Mouse (Mus musculus): Measurements from ENCODE around the gene Gm5152. TPM values are rescaled to one million over a fixed set of nuclear protein-coding genes. Genes with fewer than 3 reads are reported as not detected.
"Not testable (repeated sequence)": the region's sequence is repeated elsewhere in the genome, so short reads cannot be mapped to it uniquely, and the experiment has no call there.

Gene Gm5152
- not detected in 2 replicates for polyA plus RNA-seq (2014; fragmentation: Nextera tagmentation; extraction: Ambion mirVana)

DNA sequence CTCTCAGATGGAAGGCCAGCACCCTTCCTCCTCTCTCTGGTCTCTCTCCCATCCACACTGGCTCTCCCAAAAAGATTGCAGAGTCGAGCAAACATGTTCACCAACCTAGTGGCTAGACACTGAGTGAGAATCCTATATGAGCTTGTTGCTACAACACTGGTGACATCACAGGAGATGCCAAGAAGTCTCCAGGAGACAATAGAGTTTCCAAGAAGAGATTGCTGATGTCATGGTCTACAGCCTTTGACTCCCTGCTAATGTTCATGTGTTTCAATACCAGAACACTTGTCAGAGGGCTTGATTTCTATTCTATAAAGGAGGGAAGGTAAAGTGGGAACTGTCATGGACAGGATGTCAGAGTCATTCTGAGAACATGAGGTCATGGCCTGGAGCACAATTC is at the start of gene Gm5152:
Gm5152 (minus strand) TSS at position 101 of the 400 bp plus-strand sequence.
- H3K36me3 ChIP-seq (ENCODE audit: control insufficient read depth, insufficient read depth, low read length); DNase-seq (ENCODE audit: low spot score); H3K27ac ChIP-seq (ENCODE audit: low read depth, low read length); H3K4me3 ChIP-seq (ENCODE audit: low read depth, low read length); H3K9me3 ChIP-seq (ENCODE audit: control insufficient read depth, low read length); H3K4me2 ChIP-seq (replicated peaks; ENCODE audit: low read depth, low read length); H3K4me1 ChIP-seq (replicated peaks; ENCODE audit: control insufficient read depth, insufficient read depth, low read length); H3K27me3 ChIP-seq (ENCODE audit: control insufficient read depth, insufficient read depth, low read length); ATAC-seq (ENCODE audit: low FRiP score); H3K9ac ChIP-seq (ENCODE audit: low read depth, low read length): not testable (repeated sequence)
- WGBS, result no CpG with 5 or more reads among the region's 1 CpGs

DNA sequence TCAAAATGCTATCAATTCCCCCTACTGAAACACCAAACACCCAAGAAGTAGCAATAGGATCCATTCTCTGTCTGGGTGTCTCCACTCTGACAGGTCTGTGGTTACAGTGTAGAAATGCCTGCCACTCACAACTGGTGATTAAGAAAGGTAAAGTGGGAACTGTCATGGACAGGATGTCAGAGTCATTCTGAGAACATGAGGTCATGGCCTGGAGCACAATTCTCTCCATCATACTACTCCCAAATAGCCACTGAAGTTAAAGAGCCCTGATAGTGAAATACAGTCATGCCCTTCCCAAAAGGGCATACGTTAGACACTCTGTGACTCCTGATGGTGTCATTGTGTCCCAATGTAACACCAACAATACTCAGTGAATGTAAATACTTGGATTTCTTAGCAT is 8.4 kb upstream of the Gm5152 start:
- not testable (repeated sequence) for H3K4me2 ChIP-seq (replicated peaks; ENCODE audit: low read depth, low read length); ATAC-seq (ENCODE audit: low FRiP score); H3K4me3 ChIP-seq (ENCODE audit: low read depth, low read length); H3K9me3 ChIP-seq (ENCODE audit: control insufficient read depth, low read length); H3K27ac ChIP-seq (ENCODE audit: low read depth, low read length); DNase-seq (ENCODE audit: low spot score); H3K27me3 ChIP-seq (ENCODE audit: control insufficient read depth, insufficient read depth, low read length); H3K36me3 ChIP-seq (ENCODE audit: control insufficient read depth, insufficient read depth, low read length); H3K4me1 ChIP-seq (replicated peaks; ENCODE audit: control insufficient read depth, insufficient read depth, low read length); H3K9ac ChIP-seq (ENCODE audit: low read depth, low read length)
- WGBS, result 93% methylated on average over 1 of the region's 1 CpGs

DNA sequence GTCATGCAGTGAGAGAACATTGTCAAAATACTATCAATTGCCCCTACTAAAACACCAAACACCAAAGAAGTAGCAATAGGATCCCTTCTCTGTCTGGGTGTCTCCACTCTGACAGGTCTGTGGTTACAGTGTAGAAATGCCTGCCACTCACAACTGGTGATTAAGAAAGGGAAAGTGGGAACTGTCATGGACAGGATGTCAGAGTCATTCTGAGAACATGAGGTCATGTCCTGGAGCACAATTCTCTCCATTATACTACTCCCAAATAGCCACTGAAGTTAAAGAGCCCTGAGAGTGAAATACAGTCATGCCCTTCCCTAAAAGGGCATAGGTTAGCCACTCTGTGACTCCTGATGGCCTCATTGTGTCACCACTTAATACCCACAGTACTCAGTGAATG is 556 bp downstream of the Gm5152 start:
- not testable (repeated sequence) for H3K4me3 ChIP-seq (ENCODE audit: low read depth, low read length); H3K27ac ChIP-seq (ENCODE audit: low read depth, low read length); H3K9ac ChIP-seq (ENCODE audit: low read depth, low read length); H3K9me3 ChIP-seq (ENCODE audit: control insufficient read depth, low read length); H3K4me2 ChIP-seq (replicated peaks; ENCODE audit: low read depth, low read length); H3K4me1 ChIP-seq (replicated peaks; ENCODE audit: control insufficient read depth, insufficient read depth, low read length); H3K36me3 ChIP-seq (ENCODE audit: control insufficient read depth, insufficient read depth, low read length); ATAC-seq (ENCODE audit: low FRiP score); H3K27me3 ChIP-seq (ENCODE audit: control insufficient read depth, insufficient read depth, low read length); DNase-seq (ENCODE audit: low spot score)

DNA sequence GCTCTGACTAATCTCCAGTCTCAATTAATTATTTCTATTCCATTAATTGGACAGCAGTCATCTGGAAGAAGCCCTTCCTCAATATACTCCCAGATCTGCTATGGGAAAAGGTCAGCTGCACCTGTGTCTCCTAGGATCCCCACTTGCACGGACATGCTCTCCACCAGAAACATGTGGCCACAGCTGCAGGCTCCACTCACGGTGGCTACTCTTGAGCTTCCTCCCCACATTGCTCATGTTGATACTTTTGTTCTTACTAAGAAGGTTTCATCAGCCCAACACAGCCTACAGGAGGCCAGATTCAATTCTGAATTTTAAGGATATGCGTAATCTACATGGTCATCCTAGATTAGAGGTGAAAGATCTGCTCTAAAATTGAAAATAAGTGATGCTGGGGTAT is 5.9 kb downstream of the Gm5152 start:
- H3K9me3 ChIP-seq (ENCODE audit: control insufficient read depth, low read length); H3K4me1 ChIP-seq (replicated peaks; ENCODE audit: control insufficient read depth, insufficient read depth, low read length); ATAC-seq (ENCODE audit: low FRiP score); H3K9ac ChIP-seq (ENCODE audit: low read depth, low read length); DNase-seq (ENCODE audit: low spot score); H3K36me3 ChIP-seq (ENCODE audit: control insufficient read depth, insufficient read depth, low read length); H3K27me3 ChIP-seq (ENCODE audit: control insufficient read depth, insufficient read depth, low read length); H3K27ac ChIP-seq (ENCODE audit: low read depth, low read length); H3K4me2 ChIP-seq (replicated peaks; ENCODE audit: low read depth, low read length); H3K4me3 ChIP-seq (ENCODE audit: low read depth, low read length): not testable (repeated sequence)
- 93% methylated on average over 3 of the region's 3 CpGs for WGBS

DNA sequence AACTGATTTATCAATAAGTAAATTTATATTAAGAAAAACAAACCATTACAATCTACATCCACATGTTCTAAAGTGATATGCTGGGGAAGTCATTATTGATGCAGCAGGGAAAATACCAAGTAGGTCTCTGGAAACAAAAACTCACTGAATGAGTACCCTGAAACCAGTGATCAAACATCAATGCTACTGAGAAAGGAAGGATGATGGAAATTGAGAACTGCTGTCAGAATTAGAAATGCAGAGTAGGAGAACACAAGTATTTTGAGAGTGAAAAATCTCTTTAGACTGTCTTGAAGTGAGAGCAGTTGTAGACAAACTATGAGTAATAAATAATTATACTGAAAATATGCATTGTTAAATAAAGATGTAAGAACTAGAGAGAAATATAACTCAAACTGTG is 26.0 kb downstream of the Gm5152 start:
- no peak overlapping the region for H3K4me2 ChIP-seq (replicated peaks; ENCODE audit: low read depth, low read length)
- no peak overlapping the region for H3K9ac ChIP-seq (ENCODE audit: low read depth, low read length)
- ATAC-seq (ENCODE audit: low FRiP score) (no peak), DNase-seq (ENCODE audit: low spot score) (no peak)
- H3K27me3 ChIP-seq (ENCODE audit: control insufficient read depth, insufficient read depth, low read length), result no peaks in the 10 kb centered on the region
- H3K4me1 ChIP-seq (replicated peaks; ENCODE audit: control insufficient read depth, insufficient read depth, low read length), result no peaks in the 10 kb centered on the region
- H3K9me3 ChIP-seq (ENCODE audit: control insufficient read depth, low read length), result no peaks in the 10 kb centered on the region
- H3K27ac ChIP-seq (ENCODE audit: low read depth, low read length), result no peak overlapping the region
- H3K4me3 ChIP-seq (ENCODE audit: low read depth, low read length), result no peak overlapping the region
- H3K36me3 ChIP-seq (ENCODE audit: control insufficient read depth, insufficient read depth, low read length), result no peaks in the 10 kb centered on the region

DNA sequence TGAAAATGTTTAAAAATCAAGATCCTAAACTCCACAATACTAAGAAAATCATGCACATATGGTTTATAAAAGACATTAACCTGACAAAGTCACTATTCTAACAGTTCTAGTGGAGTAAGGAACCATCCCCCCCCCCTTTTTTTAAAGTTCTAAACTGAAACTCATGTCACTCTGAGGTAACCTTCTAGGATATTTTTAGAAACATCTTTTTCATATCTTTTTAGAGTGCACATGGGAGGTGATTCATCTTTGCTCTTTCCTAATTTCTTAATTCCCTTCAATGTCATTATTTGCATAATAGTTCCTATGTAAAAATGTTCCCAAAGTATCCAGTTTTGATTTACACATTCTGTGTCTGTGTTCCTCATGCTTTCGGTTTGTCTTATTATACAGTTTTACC is 43.3 kb downstream of the Gm5152 start:
- no peak for DNase-seq (ENCODE audit: low spot score)
- WGBS, result 98% methylated on average over 1 of the region's 1 CpGs
- H3K4me3 ChIP-seq (ENCODE audit: low read depth, low read length), result no peak overlapping the region

GRCm38 (mm10) chr5:10196880-10197279 is 49.4 kb downstream of the Gm5152 start:
- Histone ChIP-seq H3K4me2 (replicated peaks; ENCODE audit: low read depth, low read length) (no peak overlapping the region), H3K4me1 (replicated peaks; ENCODE audit: control insufficient read depth, insufficient read depth, low read length) (no peaks in the 10 kb centered on the region), H3K27me3 (ENCODE audit: control insufficient read depth, insufficient read depth, low read length) (no peaks in the 10 kb centered on the region), H3K4me3 (ENCODE audit: low read depth, low read length) (no peak overlapping the region), H3K9ac (ENCODE audit: low read depth, low read length) (no peak overlapping the region), H3K9me3 (ENCODE audit: control insufficient read depth, low read length) (no peaks in the 10 kb centered on the region), H3K36me3 (ENCODE audit: control insufficient read depth, insufficient read depth, low read length) (no peaks in the 10 kb centered on the region), H3K27ac (ENCODE audit: low read depth, low read length) (no peak overlapping the region)
- WGBS, result 81% methylated on average over 1 of the region's 1 CpGs
- no peak for ATAC-seq (ENCODE audit: low FRiP score)
- no peak for DNase-seq (ENCODE audit: low spot score)

More for the DNA sequence above, 43.3 kb downstream of the Gm5152 start:
- no peak for ATAC-seq (ENCODE audit: low FRiP score)
- Histone ChIP-seq H3K27me3 (ENCODE audit: control insufficient read depth, insufficient read depth, low read length) (no peaks in the 10 kb centered on the region), H3K4me2 (replicated peaks; ENCODE audit: low read depth, low read length) (no peak overlapping the region), H3K9me3 (ENCODE audit: control insufficient read depth, low read length) (no peaks in the 10 kb centered on the region), H3K27ac (ENCODE audit: low read depth, low read length) (no peak overlapping the region), H3K4me1 (replicated peaks; ENCODE audit: control insufficient read depth, insufficient read depth, low read length) (no peaks in the 10 kb centered on the region), H3K36me3 (ENCODE audit: control insufficient read depth, insufficient read depth, low read length) (no peaks in the 10 kb centered on the region), H3K9ac (ENCODE audit: low read depth, low read length) (no peak overlapping the region)

Measured in hindbrain, embryonic 11.5 days (tissue).